Mouse (Mus musculus) hindbrain, embryonic 15.5 days (tissue): ENCODE measurements around the gene Tmem178. TPM values are rescaled to one million over a fixed set of nuclear protein-coding genes. Genes with fewer than 3 reads are reported as not detected.
A peak's percentile ranks its signal among the peaks of the same experiment; 100 is the strongest.

ENCODE experiments used
- ATAC-seq: fragments of 200-750 bp; cut with Nextera tagmentation; 2 replicates; pipeline ENCODE4 v1.8.0; 2017; ENCODE audit warnings: low read depth, moderate number of reproducible peaks, moderate TSS enrichment; ENCODE audit not compliant: low FRiP score
- H3K27ac ChIP-seq: fragments of 300-500 bp; sonication (generic); replicated peaks from 2 replicates; pipeline ENCODE4 v1.5.1; 2015; ENCODE audit warnings: mild to moderate bottlenecking, inconsistent platforms
- H3K27me3 ChIP-seq: fragments of 300-500 bp; sonication (generic); 2 replicates; pipeline ENCODE4 v1.6.1; 2015; ENCODE audit warnings: control low read depth, inconsistent platforms
- H3K36me3 ChIP-seq: fragments of 300-500 bp; sonication (generic); 2 replicates; pipeline ENCODE4 v1.6.1; 2015; ENCODE audit warnings: control low read depth, inconsistent platforms
- H3K4me1 ChIP-seq: fragments of 300-500 bp; sonication (generic); replicated peaks from 2 replicates; pipeline ENCODE4 v1.6.1; 2015; ENCODE audit warnings: control low read depth, inconsistent platforms
- H3K4me2 ChIP-seq: fragments of 300-500 bp; sonication (generic); 2 replicates; pipeline ENCODE4 v1.6.1; 2015; ENCODE audit warnings: moderate library complexity, mild to moderate bottlenecking, inconsistent platforms
- H3K4me3 ChIP-seq: fragments of 300-500 bp; sonication (generic); 2 replicates; pipeline ENCODE4 v1.5.1; 2015; ENCODE audit warnings: mild to moderate bottlenecking, inconsistent platforms
- H3K9ac ChIP-seq: fragments of 300-500 bp; sonication (generic); 2 replicates; pipeline ENCODE4 v1.6.1; 2015; ENCODE audit warnings: inconsistent platforms
- H3K9me3 ChIP-seq: fragments of 300-500 bp; sonication (generic); 2 replicates; pipeline ENCODE4 v1.6.1; 2016; ENCODE audit warnings: control low read depth, inconsistent platforms
- WGBS: fragments of 180-500 bp; shearing (Covaris S2); methylation state at CpG from one replicate; pipeline ENCODE4 v1.1.7; 2015; 5-methylcytosine and 5-hydroxymethylcytosine counted together
- polyA plus RNA-seq: library from polyadenylated mRNA; unstranded; fragments of >200 nt; fragmentation: Nextera tagmentation; extraction: Ambion mirVana; gene quantifications from 2 replicates; pipeline ENCODE4 v1.2.1, GENCODE M21; 2015

The Tmem178 gene
- polyA plus RNA-seq, 1 experiment from 2014 or later, result 31.1 TPM

DNA sequence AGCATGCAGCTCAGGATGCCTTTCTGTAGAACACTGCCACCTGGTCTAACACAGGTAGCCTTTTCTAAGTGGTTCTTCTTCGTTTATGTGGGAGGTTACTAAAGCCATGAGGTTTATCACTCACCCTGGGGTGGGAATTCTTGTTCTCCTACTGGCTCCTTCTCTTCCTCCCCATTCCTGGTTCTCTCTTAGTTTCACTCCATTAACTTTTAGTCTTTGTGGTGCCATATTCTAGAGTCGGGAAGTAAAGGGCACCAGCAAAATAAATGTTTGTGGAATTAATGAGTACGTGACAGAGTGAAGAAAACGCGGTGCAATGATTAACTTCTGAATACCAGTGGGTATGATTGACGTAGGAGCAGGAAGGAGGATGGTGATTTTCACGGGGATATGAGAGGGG is 28.5 kb downstream of the Tmem178 start:
- no peak overlapping the region for H3K9ac ChIP-seq
- no peaks in the 10 kb centered on the region for H3K9me3 ChIP-seq
- peaks cover 29% of the 10 kb centered on the region for H3K4me1 ChIP-seq
- H3K27me3 ChIP-seq, result no peaks in the 10 kb centered on the region
- H3K4me3 ChIP-seq, result no peak overlapping the region
- H3K36me3 ChIP-seq, result no peaks in the 10 kb centered on the region
- H3K4me2 ChIP-seq, result no peak overlapping the region
- 68% methylated on average over 7 of the region's 7 CpGs for WGBS
- H3K27ac ChIP-seq, result no peak overlapping the region
- no peak for ATAC-seq

DNA sequence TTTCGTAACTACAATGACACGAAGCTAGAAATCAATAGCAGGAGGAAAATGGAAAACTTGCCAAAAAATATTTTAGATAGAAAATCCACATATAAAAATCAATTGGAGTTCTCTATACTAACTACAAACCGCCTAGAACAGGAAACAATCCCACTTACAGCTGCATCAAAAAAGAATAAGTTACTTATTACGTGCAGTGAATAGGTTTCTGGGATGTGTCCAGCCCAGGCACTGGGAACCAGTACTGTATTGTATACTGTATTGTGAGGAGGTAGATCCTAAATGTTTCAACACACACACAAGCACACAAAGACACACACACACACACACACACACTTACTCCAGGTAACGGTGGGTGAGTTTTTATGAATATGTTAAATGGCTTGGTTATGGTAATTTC is 32.8 kb downstream of the Tmem178 start:
- H3K9me3 ChIP-seq, result no peaks in the 10 kb centered on the region
- no peak overlapping the region for H3K4me3 ChIP-seq
- H3K27me3 ChIP-seq, result no peaks in the 10 kb centered on the region
- no peak for ATAC-seq
- no peaks in the 10 kb centered on the region for H3K36me3 ChIP-seq
- 81% methylated on average over 5 of the region's 5 CpGs for WGBS
- no peak overlapping the region for H3K27ac ChIP-seq
- H3K9ac ChIP-seq, result no peak overlapping the region
- peaks cover 9% of the 10 kb centered on the region for H3K4me1 ChIP-seq
- H3K4me2 ChIP-seq, result no peak overlapping the region

DNA sequence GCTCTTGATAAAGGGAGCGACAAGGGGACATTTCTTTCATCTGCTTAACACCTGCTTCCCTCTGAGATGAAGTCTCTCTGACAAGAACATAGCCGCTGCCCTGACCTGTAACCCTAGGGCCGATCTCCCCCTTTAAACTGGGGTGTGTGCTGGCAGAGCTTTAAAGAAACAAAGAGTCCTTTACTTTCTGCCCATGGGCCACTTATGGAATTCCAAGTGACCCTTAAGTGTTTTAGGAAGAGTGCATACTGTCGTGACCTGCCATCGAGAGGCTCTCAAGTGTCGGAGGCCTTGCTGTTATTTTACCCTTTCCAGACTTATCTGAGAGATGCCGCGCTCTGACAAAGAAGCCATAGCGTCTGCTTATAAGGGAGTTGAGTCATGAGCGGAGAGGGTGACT is 35.7 kb downstream of the Tmem178 start:
- Histone ChIP-seq H3K9ac (no peak overlapping the region), H3K4me3 (no peak overlapping the region), H3K36me3 (no peaks in the 10 kb centered on the region), H3K4me1 (peaks cover 19% of the 10 kb centered on the region), H3K9me3 (no peaks in the 10 kb centered on the region), H3K27ac (no peak overlapping the region), H3K27me3 (no peaks in the 10 kb centered on the region), H3K4me2 (no peak overlapping the region)
- ATAC-seq, result no peak
- 85% methylated on average over 10 of the region's 10 CpGs for WGBS

DNA sequence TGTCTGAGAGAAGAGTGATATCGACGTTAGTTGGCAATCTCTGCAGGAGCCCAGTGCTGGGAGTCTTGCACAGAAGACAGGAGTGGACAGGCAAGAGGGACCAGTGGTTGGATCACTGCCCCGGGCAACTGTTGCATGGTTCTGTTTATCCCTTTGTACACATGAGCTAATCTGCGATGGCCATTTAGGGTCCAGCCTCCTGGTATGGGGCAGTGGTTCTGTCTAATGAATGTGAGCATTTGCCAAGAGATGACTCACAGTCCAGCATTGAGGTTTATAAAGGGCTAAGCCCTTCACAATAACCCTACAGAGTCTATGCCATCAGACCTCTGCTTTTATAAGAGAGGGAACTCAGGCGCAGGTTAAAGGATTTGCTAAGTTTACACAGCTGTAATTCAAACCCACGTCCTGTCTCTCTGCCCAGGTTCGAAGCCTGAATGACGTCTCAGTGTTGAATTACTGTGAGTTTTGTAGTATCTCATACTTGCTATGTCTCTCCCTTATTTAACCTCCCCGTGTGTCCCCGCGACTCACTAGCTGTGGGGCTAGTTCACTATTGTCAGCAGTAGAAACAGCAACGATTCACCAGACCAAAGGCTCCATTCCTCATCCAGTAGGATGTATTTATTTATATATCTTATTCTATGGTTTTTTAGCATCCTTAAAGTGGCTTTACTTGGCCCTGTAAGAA is 37.4 kb downstream of the Tmem178 start:
- Histone ChIP-seq H3K4me1 (peaks cover 19% of the 10 kb centered on the region), H3K9ac (0 out of 2 replicates have a peak overlapping the region, but pooled peaks have one; percentile 22), H3K27me3 (no peaks in the 10 kb centered on the region), H3K36me3 (no peaks in the 10 kb centered on the region), H3K4me2 (peak overlapping the region; percentile 23), H3K9me3 (no peaks in the 10 kb centered on the region), H3K27ac (peak overlapping the region; percentile 75), H3K4me3 (no peak overlapping the region)
- peak; percentile 52 for ATAC-seq
- 57% methylated on average over 12 of the region's 12 CpGs for WGBS

DNA sequence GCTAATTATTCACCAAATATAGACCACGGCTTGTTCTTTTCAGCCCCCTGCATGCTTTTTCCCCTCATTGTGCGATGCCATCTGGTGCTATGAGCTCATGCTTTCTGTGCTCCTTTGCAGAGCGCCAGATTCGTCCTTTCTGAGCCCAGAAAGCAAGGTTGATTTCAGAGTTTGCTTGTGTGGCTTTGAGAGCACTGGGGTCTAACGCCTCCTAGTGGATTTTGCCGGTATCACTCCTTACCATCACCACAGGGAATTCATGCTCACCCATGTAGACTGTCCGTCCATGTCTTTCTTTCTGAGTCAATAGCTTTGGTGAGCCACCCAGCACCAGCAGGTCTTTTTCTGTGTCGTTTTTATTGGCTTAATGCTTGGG is 38.0 kb downstream of the Tmem178 start:
- no peaks in the 10 kb centered on the region for H3K9me3 ChIP-seq
- H3K36me3 ChIP-seq, result no peaks in the 10 kb centered on the region
- ATAC-seq, result peak; percentile 83
- H3K27me3 ChIP-seq, result no peaks in the 10 kb centered on the region
- H3K4me1 ChIP-seq, result peaks cover 19% of the 10 kb centered on the region
- H3K27ac ChIP-seq, result peak overlapping the region; percentile 75
- 0 out of 2 replicates have a peak overlapping the region, but pooled peaks have one; percentile 22 for H3K9ac ChIP-seq
- H3K4me2 ChIP-seq, result peak overlapping the region; percentile 23
- H3K4me3 ChIP-seq, result no peak overlapping the region
- 5% methylated on average over 8 of the region's 8 CpGs for WGBS

DNA sequence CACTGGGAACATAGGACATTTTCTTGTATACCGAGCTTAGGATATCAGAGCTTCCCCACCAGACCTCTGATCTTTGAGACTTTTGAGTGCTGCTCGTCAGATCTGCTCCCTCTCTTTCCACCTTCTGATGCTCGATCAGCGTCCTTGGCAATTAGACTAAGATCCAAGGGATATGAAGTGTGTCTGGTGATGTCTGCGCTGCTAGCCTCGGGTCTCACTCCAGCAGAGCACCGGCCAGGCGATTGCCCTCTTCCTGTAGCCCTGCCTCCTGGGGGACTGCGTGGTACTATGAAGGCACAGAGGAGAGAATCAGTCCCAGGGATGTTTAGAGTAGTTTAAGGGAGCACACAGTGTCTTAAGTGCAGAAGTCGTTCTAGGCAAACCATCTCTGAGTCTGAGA is 38.5 kb downstream of the Tmem178 start:
- Histone ChIP-seq H3K27me3 (no peaks in the 10 kb centered on the region), H3K36me3 (no peaks in the 10 kb centered on the region), H3K27ac (peak overlapping the region; percentile 75), H3K9me3 (no peaks in the 10 kb centered on the region), H3K4me3 (no peak overlapping the region), H3K4me2 (no peak overlapping the region), H3K4me1 (peaks cover 19% of the 10 kb centered on the region), H3K9ac (0 out of 2 replicates have a peak overlapping the region, but pooled peaks have one; percentile 22)
- WGBS, result 77% methylated on average over 10 of the region's 10 CpGs
- no peak for ATAC-seq

DNA sequence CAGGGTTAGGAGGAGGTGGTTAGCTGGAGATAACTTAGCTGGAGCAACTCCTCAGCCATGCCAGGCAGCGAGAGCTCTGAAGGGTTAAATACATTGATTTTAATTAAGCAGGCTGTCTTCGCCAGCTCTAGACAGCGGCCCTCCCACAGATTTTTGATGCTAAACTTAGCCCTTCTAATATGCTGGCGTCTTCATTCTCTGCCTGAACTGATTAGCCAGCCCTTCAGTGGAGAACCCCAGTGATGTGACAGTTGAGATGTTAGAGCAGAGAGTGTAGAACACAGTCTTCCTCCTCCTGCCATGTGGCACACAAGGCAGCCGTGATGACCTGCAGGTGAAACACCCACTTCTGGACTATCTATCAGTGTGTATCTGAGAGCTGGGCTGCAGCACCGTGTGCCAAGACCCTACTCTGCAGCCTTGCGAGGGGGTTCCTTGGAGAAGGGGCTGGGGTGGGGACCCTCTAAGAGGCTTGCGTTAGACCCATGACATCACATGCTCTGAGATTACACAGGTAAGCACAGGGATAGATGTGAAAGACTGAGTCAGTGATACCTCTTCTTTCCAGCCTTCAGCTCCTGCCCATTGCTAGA is 47.2 kb downstream of the Tmem178 start:
- 57% methylated on average over 8 of the region's 8 CpGs for WGBS
- Histone ChIP-seq H3K4me2 (no peak overlapping the region), H3K9me3 (no peaks in the 10 kb centered on the region), H3K4me3 (no peak overlapping the region), H3K27ac (no peak overlapping the region), H3K4me1 (peaks cover 9% of the 10 kb centered on the region; the same call in 1 of the 2 replicates), H3K36me3 (0 out of 2 replicates have a peak, but pooled peaks cover 2% of the 10 kb centered on the region), H3K9ac (no peak overlapping the region), H3K27me3 (no peaks in the 10 kb centered on the region)
- ATAC-seq, result 0 out of 2 replicates have a peak, but pooled peaks have one; percentile 19

DNA sequence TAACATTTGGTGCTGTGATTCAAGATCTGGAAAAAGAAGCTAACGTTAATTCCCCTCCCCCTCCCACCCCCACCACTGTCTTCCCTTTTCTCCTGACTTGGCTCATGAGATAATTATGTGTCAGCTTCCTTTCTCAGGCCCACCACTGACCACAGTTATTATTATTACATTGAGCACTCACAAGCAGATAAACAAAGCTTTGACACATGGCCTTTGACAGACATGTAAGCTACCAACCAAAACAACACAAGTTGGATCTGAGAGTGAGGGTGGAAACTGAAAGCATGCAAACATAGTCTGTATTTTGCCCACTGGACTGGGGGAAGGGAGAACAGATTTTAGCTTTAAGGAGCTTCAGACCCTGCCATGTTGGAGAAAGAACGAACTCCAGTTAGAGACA is 52.8 kb downstream of the Tmem178 start:
- 75% methylated on average over 2 of the region's 2 CpGs for WGBS
- Histone ChIP-seq H3K4me3 (no peak overlapping the region), H3K4me2 (no peak overlapping the region), H3K4me1 (peaks cover 6% of the 10 kb centered on the region; the same call in 1 of the 2 replicates), H3K36me3 (0 out of 2 replicates have a peak, but pooled peaks cover 2% of the 10 kb centered on the region), H3K27me3 (no peaks in the 10 kb centered on the region), H3K9me3 (no peaks in the 10 kb centered on the region), H3K9ac (no peak overlapping the region), H3K27ac (no peak overlapping the region)
- ATAC-seq, result no peak

DNA sequence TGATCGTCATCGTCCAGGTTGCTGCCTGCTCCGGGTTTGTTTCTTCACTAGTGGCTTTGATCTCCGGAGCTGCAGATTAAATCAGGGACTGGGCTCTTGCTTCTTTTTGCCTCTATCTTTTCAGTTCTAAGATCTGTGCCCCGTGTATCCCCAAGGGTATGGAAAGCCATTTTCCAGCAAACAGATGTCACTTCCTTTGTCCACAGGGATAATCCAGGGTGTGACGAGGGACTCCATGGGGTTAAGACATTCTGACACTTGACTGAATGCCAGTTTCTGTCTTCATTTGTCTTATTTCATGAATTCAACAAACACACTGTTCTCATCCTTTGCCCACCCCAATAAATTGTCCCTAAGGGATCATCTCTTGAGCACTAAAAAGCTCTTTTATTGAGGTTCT is 54.5 kb downstream of the Tmem178 start:
- peaks cover 1% of the 10 kb centered on the region; the same call in 1 of the 2 replicates for H3K4me1 ChIP-seq
- no peak for ATAC-seq

DNA sequence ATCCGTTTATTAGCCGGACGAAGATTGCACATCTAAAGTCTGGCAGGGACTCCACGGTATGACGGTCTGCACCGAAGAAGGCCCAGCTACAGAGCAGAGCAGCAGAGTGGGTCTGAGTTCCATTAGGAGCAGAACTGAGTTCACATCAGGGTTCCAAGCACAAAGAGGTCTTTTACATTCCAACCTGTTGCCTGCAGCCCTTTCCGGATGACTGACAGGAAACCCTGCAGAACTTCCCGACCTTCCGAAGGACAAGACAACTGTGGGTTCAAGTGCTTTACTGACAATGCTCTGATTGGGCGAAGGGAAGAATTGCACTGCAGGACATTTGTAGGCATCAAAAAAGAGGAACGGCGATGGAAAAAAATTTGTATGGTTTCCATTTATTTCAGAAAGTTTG is 56.6 kb downstream of the Tmem178 start:
- Histone ChIP-seq H3K27me3 (no peaks in the 10 kb centered on the region), H3K4me1 (peaks cover 7% of the 10 kb centered on the region; the same call in 1 of the 2 replicates), H3K4me2 (no peak overlapping the region), H3K9ac (no peak overlapping the region), H3K27ac (no peak overlapping the region), H3K4me3 (no peak overlapping the region), H3K36me3 (0 out of 2 replicates have a peak, but pooled peaks cover 2% of the 10 kb centered on the region), H3K9me3 (no peaks in the 10 kb centered on the region)
- 57% methylated on average over 12 of the region's 12 CpGs for WGBS
- ATAC-seq, result no peak

More for the DNA sequence above, 54.5 kb downstream of the Tmem178 start:
- Histone ChIP-seq H3K9ac (no peak overlapping the region), H3K4me2 (no peak overlapping the region), H3K36me3 (0 out of 2 replicates have a peak, but pooled peaks cover 2% of the 10 kb centered on the region), H3K4me3 (no peak overlapping the region), H3K9me3 (no peaks in the 10 kb centered on the region), H3K27me3 (no peaks in the 10 kb centered on the region), H3K27ac (no peak overlapping the region)
- 45% methylated on average over 6 of the region's 6 CpGs for WGBS

DNA sequence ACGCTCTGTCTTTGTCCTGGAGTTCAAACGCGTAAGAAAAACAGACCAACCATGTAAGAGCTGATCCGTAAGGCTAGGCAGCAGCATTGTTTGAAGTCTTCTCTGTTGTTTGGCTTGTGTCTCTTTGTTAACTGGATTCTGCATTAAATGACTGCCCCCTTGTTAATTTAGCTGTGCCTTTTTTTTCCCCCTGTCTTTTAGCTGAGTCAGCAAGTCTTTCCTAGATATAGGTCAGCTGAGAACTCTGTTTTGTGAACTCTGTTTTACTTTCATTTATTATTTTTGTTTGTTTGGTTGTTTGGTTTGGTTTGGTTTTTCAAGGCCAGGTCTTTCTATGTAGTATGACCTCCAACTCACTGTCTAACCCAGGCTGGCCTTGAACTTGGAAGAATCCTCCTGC is 57.2 kb downstream of the Tmem178 start:
- Histone ChIP-seq H3K4me3 (no peak overlapping the region), H3K27me3 (no peaks in the 10 kb centered on the region), H3K36me3 (no peaks in the 10 kb centered on the region), H3K4me2 (no peak overlapping the region), H3K4me1 (peaks cover 7% of the 10 kb centered on the region; the same call in 1 of the 2 replicates), H3K9ac (no peak overlapping the region), H3K27ac (no peak overlapping the region), H3K9me3 (no peaks in the 10 kb centered on the region)
- no peak for ATAC-seq
- 62% methylated on average over 4 of the region's 4 CpGs for WGBS

DNA sequence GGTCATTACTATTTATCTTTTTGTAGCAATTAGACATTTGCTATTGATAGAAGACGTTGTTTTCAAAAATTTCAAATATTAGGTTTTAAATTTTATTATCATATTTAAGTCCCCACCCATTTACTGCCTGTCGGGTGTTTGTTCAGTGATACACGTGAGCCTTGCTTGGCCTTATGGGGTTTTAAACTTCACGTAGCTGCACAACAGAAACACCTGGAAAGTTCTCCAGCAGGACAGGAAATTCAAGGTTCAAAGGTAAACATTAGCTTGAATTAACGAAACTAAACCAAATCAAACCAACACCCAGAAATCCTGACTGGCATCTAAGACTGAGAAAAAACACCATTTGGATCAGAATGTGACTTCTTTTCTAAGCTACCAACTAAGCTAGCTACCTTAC is 57.7 kb downstream of the Tmem178 start:
- no peaks in the 10 kb centered on the region for H3K27me3 ChIP-seq
- H3K4me3 ChIP-seq, result no peak overlapping the region
- ATAC-seq, result no peak
- WGBS, result 90% methylated on average over 5 of the region's 5 CpGs
- H3K4me2 ChIP-seq, result no peak overlapping the region
- no peak overlapping the region for H3K27ac ChIP-seq
- H3K36me3 ChIP-seq, result no peaks in the 10 kb centered on the region
- H3K9ac ChIP-seq, result no peak overlapping the region
- H3K4me1 ChIP-seq, result peaks cover 7% of the 10 kb centered on the region; the same call in 1 of the 2 replicates
- no peaks in the 10 kb centered on the region for H3K9me3 ChIP-seq
